Mouse (Mus musculus) cerebellum, postnatal 14 days (tissue): ENCODE results near the gene Pax5.

ENCODE experiments used
- DNase-seq, 2 experiments: peaks; one replicate each; pipeline ENCODE4 v3.0.0; 2021; ENCODE audit warnings: mixed read lengths in 2 of 2

Gene Pax5

GRCm38 (mm10) chr4:44705151-44705550, 5.1 kb downstream of the Pax5 start:
- DNase-seq: no peak

GRCm38 (mm10) chr4:44704369-44704745, 5.9 kb downstream of the Pax5 start:
- peak; percentile 81 to 83 for DNase-seq

GRCm38 (mm10) chr4:44703686-44704368, 6.5 kb downstream of the Pax5 start:
- DNase-seq: peak in 1 of 2 experiments; percentile 21

GRCm38 (mm10) chr4:44702891-44703685, 7.2 kb downstream of the Pax5 start:
- DNase-seq: peak; percentile 24 to 42

DNA sequence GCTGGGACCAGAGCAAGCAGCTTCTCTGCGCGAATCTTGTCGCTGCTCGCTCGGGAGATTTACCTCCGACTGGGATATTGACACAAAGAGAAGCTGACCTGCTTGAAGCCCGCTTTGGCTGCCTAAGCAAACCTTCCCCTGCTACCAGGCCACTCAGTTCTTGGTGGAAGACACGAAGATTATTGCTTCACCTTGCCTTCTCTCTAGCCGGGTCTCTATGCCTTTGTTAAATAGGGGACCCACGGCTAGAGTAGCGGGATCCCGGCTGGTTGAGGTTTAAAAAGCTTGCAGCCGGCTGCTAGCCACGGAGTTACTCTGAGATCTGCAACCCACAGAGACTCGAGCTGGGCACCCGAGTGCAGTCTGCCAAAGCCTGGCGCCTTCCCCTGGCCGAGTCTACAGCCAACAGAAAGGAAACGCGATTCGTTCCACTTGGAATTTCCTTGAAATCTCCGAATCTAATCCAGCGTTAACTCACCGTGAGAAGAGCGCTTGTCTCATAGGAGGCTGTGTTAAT, 8.2 kb downstream of the Pax5 start:
- DNase-seq: peak; percentile 59 to 72

GRCm38 (mm10) chr4:44701513-44701912, 8.8 kb downstream of the Pax5 start:
- peak; percentile 37 to 41 for DNase-seq

DNA sequence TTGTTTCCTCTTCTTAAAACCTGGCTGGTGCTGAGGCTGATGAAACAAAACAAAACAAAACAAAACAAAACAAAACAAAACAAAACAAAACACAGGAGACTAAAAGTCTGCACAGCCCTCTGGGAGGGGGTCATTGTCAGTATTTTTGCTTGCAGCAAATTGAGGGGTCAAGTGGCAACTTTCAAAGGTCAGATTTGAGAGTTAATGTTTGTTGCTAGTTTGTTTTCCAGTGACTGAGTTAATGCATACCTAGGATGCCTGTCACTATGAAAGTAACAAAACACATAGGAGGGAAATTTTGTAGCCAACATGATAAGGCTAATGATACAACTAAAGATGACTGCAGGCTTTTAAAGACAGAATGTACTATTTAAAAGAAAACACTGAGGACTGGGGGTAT, 13.6 kb downstream of the Pax5 start:
- DNase-seq: no peak

- DNase-seq: no peak
Observed at GRCm38 (mm10) chr4:44694369-44694768, 15.9 kb downstream of the Pax5 start.

GRCm38 (mm10) chr4:44685582-44685981, 24.7 kb downstream of the Pax5 start:
- no peak for DNase-seq

- no peak for DNase-seq
Observed at GRCm38 (mm10) chr4:44680242-44680897, 29.9 kb downstream of the Pax5 start.

DNA sequence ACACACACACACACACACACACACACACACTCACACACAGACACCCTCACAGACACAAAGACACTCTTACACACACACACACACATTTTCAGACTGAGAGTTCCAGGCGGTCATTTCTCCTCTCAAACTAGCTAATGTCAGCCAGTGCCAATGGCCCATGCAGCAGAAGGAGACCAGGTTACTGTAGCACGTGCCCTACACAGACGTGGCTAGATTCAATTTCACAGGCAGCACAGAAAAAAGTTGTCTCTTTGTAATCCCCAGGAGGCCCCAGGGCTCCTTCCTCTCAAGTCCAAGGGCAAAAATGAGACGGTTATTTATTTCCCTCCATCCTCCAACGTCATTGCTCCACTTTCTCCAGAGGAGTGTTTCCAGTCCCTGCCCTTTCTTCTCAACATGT, 31.6 kb downstream of the Pax5 start:
- no peak for DNase-seq

DNA sequence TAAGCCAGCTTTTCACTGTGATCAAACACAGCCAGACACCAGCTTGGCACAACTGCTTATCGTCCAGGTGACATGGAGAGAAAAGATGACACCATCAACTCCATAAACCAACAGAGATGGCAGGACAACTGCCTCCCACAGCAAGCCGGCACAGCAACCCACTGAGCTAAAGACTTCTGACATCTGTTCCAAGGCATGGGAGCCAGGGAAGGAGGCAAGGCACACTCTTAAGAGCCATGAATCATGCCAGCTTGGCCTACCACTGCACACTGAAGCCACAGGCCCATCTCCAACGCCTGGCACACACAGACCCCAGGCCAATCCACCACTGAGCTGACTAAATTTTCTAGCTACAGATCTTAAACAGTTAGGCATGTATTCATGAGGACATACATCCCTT, 32.3 kb downstream of the Pax5 start:
- DNase-seq: peak; percentile 52 to 65

GRCm38 (mm10) chr4:44674973-44675372, 35.3 kb downstream of the Pax5 start:
- no peak for DNase-seq

- no peak for DNase-seq
Observed at GRCm38 (mm10) chr4:44673726-44674125, 36.6 kb downstream of the Pax5 start.

GRCm38 (mm10) chr4:44672216-44672937, 37.9 kb downstream of the Pax5 start:
- peak in 1 of 2 experiments; percentile 54 for DNase-seq

DNA sequence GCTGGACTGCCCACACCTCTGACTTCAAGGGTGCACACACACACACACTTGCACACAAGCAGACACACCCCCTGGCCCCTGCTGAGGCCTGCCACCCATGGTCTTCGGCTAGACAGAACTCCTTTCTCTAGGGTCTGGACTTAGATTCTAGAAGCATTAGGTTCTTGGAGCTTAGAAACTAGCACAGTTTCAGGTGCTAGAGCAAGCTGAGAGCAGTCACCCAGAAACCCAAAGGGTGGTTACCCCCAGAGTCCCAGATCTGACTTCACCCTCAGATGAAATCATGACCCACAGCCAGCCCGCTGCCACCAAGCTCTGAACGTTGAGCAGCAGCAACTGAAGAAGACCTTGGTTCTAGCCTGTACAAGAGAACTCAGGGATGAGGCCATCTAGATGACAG, 38.8 kb downstream of the Pax5 start:
- no peak for DNase-seq

GRCm38 (mm10) chr4:44671035-44671434, 39.3 kb downstream of the Pax5 start:
- DNase-seq: no peak

- no peak for DNase-seq
Observed at GRCm38 (mm10) chr4:44670380-44670779, 39.9 kb downstream of the Pax5 start.

DNA sequence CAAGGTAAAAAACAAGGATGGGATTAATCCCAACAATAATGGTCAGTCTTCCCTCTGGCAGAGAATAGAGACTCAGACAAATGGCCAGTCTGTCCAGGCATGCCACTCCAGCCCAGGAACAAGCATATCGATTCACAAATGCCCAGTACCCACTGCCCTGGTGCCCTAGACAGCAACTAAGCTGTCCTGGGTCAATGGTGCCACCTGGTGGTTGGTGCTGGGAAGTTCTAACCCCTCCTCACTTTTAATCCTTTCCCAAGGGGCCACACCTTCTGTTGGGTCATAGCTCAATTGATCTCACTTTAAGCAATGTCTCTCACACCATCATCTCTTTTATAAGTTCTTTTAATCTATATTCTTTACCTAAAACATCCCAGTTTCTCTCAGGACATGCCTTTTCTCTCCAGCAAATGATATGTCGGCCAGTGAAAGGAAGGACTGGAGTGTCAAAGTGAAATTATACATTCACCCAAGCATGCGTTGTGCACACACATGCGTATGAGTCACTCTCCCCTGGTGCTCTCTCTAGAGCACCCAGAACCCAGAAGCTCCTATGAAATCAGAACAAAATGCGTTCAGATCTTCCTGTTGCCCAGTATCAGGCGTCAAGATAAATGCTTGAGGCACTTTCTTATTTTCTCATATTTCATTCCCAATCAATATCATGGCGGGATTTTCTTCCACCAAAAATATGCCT, 40.7 kb downstream of the Pax5 start:
- peak; percentile 34 to 60 for DNase-seq

- no peak for DNase-seq
Observed at GRCm38 (mm10) chr4:44668574-44668973, 41.7 kb downstream of the Pax5 start.

DNA sequence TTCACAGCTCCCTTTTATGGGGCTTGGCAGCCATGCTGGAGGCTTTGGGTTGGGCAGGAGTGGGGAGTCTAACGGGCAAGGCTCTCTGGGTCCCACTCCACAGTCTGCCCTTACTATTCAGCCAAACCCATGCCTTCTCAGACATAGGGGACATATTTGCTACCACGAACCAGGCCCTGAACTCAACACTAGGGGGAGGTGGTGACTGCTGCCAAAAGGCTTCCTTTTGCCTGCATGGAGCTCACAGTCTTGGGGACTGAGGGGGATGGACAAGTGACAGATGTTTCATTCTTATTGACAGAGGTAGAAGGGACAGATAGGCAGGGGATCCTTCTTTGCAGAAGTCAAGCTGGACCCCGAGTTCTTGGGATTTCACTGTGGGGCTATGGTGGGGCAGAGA, 42.1 kb downstream of the Pax5 start:
- no peak for DNase-seq

- DNase-seq: no peak
Observed at GRCm38 (mm10) chr4:44667369-44667768, 42.9 kb downstream of the Pax5 start.
